Mouse (Mus musculus) embryonic facial prominence, embryonic 12.5 days (tissue): Measurements from ENCODE around the gene Kcnc1. TPM values are rescaled to one million over a fixed set of nuclear protein-coding genes. Genes with fewer than 3 reads are reported as not detected.

ENCODE experiments used
- ATAC-seq: fragments of 200-750 bp; cut with Nextera tagmentation; 2 replicates; pipeline ENCODE4 v1.8.0; 2017; ENCODE audit not compliant: insufficient number of reproducible peaks, insufficient read depth, low FRiP score, low TSS enrichment
- H3K27ac ChIP-seq: fragments of 300-500 bp; sonication (generic); 2 replicates; pipeline ENCODE4 v1.5.1; 2016; ENCODE audit warnings: mild to moderate bottlenecking
- H3K27me3 ChIP-seq: fragments of 300-500 bp; sonication (generic); 2 replicates; pipeline ENCODE4 v1.6.1; 2016; ENCODE audit warnings: mild to moderate bottlenecking, moderate library complexity
- H3K36me3 ChIP-seq: fragments of 300-500 bp; sonication (generic); 2 replicates; pipeline ENCODE4 v1.6.1; 2016; ENCODE audit warnings: mild to moderate bottlenecking
- H3K4me1 ChIP-seq: fragments of 300-500 bp; sonication (generic); 2 replicates; pipeline ENCODE4 v1.6.1; 2016
- H3K4me2 ChIP-seq: fragments of 300-500 bp; sonication (generic); replicated peaks from 2 replicates; pipeline ENCODE4 v1.6.1; 2016; ENCODE audit warnings: mild to moderate bottlenecking, moderate library complexity
- H3K4me3 ChIP-seq: fragments of 300-500 bp; sonication (generic); 2 replicates; pipeline ENCODE4 v1.5.1; 2016; ENCODE audit warnings: mild to moderate bottlenecking
- H3K9ac ChIP-seq: fragments of 300-500 bp; sonication (generic); 2 replicates; pipeline ENCODE4 v1.6.1; 2016; ENCODE audit warnings: mild to moderate bottlenecking, moderate library complexity
- H3K9me3 ChIP-seq: fragments of 300-500 bp; sonication (generic); 2 replicates; pipeline ENCODE4 v1.6.1; 2016; ENCODE audit warnings: mild to moderate bottlenecking, moderate library complexity
- WGBS: fragments of 180-500 bp; shearing (Covaris S2); methylation state at CpG from one replicate; pipeline ENCODE4 v1.1.7; 2016; 5-methylcytosine and 5-hydroxymethylcytosine counted together
- polyA plus RNA-seq: library from polyadenylated mRNA; unstranded; fragments of >200 nt; fragmentation: Nextera tagmentation; extraction: Ambion mirVana; gene quantifications from 2 replicates; pipeline ENCODE4 v1.2.1, GENCODE M21; 2016

Kcnc1 gene
- polyA plus RNA-seq, 1 experiment from 2014 or later, result 0.50 TPM

DNA sequence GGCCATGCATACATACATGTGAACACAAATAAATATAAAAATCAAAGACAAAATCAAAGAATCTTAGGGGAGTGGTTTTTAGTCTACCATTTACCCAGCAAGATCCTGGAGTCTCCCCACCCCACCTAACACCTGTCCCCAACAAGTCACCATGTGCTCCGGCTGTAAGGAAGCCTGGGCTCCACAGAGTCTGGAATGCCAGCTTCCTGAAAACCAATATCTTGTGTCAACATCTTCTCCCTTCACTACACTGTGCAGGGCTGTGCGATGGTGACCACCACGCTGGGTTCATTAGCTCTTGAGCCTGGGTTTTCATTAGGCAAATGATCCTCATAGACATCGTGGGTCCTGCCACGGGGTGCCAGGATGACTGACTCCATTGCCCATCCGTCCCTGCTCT, 87.9 kb downstream of the Kcnc1 start:
- Histone ChIP-seq H3K4me2 (no peak overlapping the region), H3K27me3 (no peaks in the 10 kb centered on the region), H3K36me3 (no peaks in the 10 kb centered on the region), H3K9me3 (no peaks in the 10 kb centered on the region), H3K4me3 (no peak overlapping the region), H3K27ac (no peak overlapping the region), H3K9ac (no peak overlapping the region), H3K4me1 (peaks cover 15% of the 10 kb centered on the region; the same call in 1 of the 2 replicates)
- ATAC-seq, result no peak
- WGBS, result 72% methylated on average over 6 of the region's 6 CpGs

- Histone ChIP-seq H3K9me3 (no peaks in the 10 kb centered on the region), H3K27ac (no peak overlapping the region), H3K4me3 (no peak overlapping the region), H3K9ac (no peak overlapping the region), H3K36me3 (no peaks in the 10 kb centered on the region), H3K4me2 (no peak overlapping the region), H3K4me1 (peaks cover 14% of the 10 kb centered on the region; the same call in 1 of the 2 replicates), H3K27me3 (no peaks in the 10 kb centered on the region)
- ATAC-seq, result no peak
- WGBS, result 90% methylated on average over 5 of the region's 5 CpGs
Observed at GRCm38 (mm10) chr7:46486761-46487160, 90.5 kb downstream of the Kcnc1 start.

- H3K36me3 ChIP-seq, result no peaks in the 10 kb centered on the region
- no peak overlapping the region for H3K4me3 ChIP-seq
- H3K27me3 ChIP-seq, result no peaks in the 10 kb centered on the region
- WGBS, result 33% methylated on average over 4 of the region's 4 CpGs
- no peak overlapping the region for H3K27ac ChIP-seq
- H3K4me1 ChIP-seq, result peaks cover 8% of the 10 kb centered on the region; the same call in 1 of the 2 replicates
- ATAC-seq, result no peak
- no peaks in the 10 kb centered on the region for H3K9me3 ChIP-seq
- H3K4me2 ChIP-seq, result no peak overlapping the region
- no peak overlapping the region for H3K9ac ChIP-seq
Observed at GRCm38 (mm10) chr7:46487354-46487753, 91.1 kb downstream of the Kcnc1 start.

Other genes starting within 250 kb of the Kcnc1 start
- 0.87 and 0.93 TPM in 2 replicates for gene Abcc8, start 216.5 kb upstream of the Kcnc1 start, polyA plus RNA-seq
- gene Ush1c, start 158.0 kb upstream of the Kcnc1 start, polyA plus RNA-seq, result 2.6 and 2.8 TPM in 2 replicates
- gene Otog, start 155.5 kb upstream of the Kcnc1 start, polyA plus RNA-seq, result 0.68 and 1.1 TPM in 2 replicates
- 27.4 and 28.8 TPM in 2 replicates for gene Myod1, start 20.0 kb upstream of the Kcnc1 start, polyA plus RNA-seq
- gene Sergef, start 243.3 kb downstream of the Kcnc1 start, polyA plus RNA-seq, result 13.5 and 14.1 TPM in 2 replicates